Mouse (Mus musculus) left cerebral cortex, adult 8-10 months (tissue): Measurements from ENCODE around the gene Cdk6. TPM values are rescaled to one million over a fixed set of nuclear protein-coding genes. Genes with fewer than 3 reads are reported as not detected.
"Not testable (repeated sequence)": the region's sequence is repeated elsewhere in the genome, so short reads cannot be mapped to it uniquely, and the experiment has no call there.

ENCODE experiments used
- DNase-seq, 2 experiments: peaks; one replicate each; pipeline ENCODE4 v3.0.0; 2022; ENCODE audit warnings: low spot score in 2 of 2
- total RNA-seq, 4 experiments: library from RNA; stranded (reverse); gene quantifications; 2 replicates each; pipeline ENCODE4 v1.2.4; 2022

The Cdk6 gene
- total RNA-seq, 4 experiments from 2014 or later, result 2.4 to 6.4 (median 3.8) TPM

GRCm38 (mm10) chr5:3509503-3509902, 168.2 kb downstream of the Cdk6 start:
- no peak for DNase-seq

DNA sequence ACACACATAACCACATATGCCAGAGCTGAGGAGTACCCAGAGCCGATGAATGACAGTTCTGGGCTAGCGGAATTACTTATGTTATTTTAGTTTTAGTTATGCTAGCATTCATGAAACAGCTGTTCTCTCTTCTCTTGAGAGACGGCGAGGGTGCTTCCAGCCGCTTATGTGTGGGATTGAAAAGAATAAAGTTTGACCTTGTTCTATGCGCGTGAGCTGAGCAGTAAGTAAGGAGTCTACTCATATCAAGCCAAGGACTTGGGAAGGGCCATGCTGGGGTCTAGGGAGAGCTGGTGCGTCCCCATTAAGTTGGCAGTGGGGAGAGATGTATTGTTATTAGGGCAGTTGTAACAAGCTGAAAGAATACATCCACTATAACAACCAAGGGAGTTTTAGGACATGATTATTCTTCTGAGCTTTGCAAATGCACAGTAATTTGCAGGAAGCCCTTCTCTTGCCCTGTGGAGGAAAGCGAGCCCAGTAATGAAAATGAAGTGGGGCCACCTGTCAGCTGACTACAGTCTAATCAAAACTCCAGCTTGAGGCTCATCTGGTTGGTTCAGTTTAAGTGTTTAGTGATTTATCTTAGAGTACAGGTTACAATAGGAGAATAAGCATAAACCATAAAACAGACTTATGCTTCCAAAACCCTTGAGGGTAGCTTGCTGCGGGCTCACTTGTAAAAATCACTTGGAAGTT, 170.0 kb downstream of the Cdk6 start:
- no peak for DNase-seq

- no peak for DNase-seq
Observed at GRCm38 (mm10) chr5:3512584-3512983, 171.3 kb downstream of the Cdk6 start.

GRCm38 (mm10) chr5:3514901-3515311, 173.6 kb downstream of the Cdk6 start:
- no peak for DNase-seq

GRCm38 (mm10) chr5:3515477-3515876, 174.2 kb downstream of the Cdk6 start:
- DNase-seq, result no peak

GRCm38 (mm10) chr5:3516481-3517075, 175.3 kb downstream of the Cdk6 start:
- no peak for DNase-seq

- no peak for DNase-seq
Observed at GRCm38 (mm10) chr5:3520493-3521359, 179.4 kb downstream of the Cdk6 start.

DNA sequence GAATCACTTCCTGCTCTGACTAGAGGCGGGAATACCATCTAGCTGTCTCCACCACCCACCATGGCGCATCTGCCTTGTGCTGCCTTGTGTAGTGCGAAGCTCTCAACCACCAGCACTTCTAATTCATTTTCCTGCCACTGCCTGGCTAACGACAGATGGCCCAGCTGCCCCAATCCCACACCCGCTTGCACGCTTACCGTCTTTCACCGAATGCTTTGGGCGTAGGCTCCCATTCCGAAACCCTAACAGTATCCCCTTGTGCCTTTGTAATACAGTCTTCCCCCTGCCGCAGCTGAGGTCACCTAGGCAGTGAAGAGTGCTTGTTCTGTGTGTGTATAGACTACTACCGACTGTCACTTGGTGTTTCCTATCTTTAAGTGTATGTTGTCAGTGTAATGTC, 180.5 kb downstream of the Cdk6 start:
- DNase-seq, result no peak

DNA sequence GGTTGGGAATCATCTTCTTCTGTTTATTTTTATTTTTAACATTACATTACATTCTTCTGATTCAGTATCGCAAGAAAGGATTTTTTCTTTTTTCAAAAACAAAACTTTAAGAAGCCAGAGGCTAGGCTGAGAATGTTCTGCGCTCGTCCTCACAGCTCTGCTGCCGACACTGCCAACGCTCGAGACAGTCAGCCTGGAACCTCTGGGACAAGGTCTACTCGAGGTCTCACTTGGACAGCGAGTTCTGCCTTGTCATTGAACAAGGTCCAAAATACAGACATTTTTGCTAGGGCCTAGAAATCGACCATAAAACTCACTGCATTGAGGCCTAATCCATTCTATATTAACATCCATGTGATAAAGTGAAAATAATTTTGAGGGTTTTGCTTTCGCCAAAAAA, 181.5 kb downstream of the Cdk6 start:
- no peak for DNase-seq

GRCm38 (mm10) chr5:3527041-3527691, 185.9 kb downstream of the Cdk6 start:
- DNase-seq, result no peak

- DNase-seq, result no peak
Observed at GRCm38 (mm10) chr5:3529585-3530189, 188.4 kb downstream of the Cdk6 start.

DNA sequence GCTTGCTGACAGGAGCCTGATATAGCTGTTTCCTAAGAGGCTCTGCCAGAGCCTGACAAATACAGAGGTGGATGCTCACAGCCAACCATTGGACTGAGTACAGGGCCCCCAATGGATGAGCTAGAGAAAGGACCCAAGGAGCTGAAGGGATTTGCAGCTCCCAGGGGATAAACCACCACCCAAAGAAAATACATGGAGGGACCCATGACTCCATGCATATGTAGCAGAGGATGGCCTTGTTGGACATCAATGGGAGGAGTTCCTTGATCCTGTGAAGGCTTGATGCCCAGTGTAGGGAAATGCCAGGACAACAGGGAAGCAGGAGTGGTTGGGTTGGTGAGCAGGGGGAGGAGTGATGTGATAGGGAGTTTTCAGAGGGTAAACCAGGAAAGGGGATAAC, 190.8 kb downstream of the Cdk6 start:
- not testable (repeated sequence) for DNase-seq

DNA sequence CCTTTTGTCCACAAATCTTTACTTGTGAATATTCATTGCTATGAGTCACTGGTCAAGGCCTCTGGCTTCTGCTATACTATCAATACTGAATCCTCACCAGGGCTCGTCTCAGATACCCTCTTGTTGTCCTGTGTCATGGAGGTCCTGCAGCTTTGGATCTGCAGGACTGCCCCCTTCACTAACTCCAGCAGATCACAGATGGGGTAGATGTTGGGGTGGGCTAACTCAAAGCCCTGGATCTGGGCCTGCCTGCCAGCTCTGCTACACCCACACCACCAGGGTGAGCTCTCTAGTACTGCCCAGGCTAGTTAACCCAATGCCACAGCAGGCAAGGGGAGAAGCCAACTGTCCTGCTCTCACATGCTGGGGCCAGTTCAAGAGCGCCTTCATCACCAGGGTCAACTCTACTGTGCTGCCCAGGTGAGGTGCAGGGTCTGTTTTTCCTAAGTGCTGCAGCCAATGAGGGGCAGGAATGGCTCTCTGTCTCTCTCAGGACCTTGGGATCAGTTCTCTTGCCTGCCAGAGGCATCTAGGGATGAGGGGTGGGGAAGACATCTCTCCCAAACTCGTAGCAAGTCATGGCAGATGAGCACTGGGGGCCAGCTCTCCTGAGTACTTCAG, 195.4 kb downstream of the Cdk6 start:
- no peak for DNase-seq

- no peak for DNase-seq
Observed at GRCm38 (mm10) chr5:3538505-3539472, 197.5 kb downstream of the Cdk6 start.

DNA sequence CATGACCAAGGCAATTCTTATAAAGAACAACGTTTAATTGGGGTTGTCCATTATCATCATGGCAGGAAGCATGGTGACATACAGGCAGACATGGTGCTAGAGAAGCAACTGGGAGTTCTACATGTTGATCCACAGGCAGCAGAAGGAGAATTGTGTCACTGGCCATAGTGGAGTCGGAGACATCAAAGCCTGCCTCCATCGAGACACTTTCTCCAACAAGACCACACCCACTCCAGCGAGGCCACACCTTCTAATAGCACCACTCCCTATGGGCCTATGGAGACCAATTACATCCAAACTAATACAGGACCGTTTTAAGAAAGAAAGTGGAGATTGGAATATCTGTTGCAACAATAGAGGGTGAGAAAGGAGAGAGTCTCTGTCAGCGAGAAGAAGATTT, 200.6 kb downstream of the Cdk6 start:
- DNase-seq, result no peak

DNA sequence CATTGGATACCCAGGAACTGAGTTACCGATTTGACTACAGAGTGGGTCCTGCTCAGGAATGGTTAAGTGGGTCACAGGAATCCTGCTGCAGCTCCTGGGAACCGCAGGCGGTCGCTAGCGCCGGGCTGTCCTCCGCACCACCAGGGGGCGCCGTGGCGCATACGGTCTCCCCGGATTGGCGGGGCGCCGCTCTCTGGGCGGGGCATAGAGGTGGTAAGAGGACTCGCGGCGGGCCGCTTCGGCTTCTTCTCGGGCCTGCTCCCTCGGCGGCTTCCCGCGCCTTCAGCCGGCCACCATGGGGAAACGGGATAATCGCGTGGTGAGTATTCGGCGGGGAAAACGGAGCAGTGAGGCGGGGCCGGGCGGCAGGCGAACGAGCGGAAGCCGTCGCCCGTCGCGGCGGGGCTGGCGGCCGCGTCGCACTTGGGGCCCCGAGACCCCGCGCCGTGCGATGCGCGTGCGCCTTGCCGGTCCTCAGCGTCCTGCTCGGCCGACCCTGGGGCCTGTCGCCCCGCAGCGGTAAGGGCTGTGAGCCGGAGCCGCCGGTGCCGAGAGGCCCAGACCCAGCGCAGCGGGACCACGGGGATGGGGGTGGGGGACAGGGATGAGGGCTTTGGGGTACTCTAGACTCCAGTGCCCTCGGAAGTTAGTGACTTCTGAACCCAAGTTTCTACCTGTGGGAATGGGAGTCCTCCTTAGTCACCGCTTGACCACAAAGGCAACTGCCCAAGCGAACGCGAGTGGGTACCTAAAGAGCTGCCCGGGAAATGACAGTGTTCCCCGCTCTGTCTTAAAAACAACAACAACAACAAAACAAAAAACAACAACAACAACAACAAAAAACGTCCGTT, 202.6 kb downstream of the Cdk6 start, which contains the start of gene Fam133b:
TSS of gene Fam133b (plus strand) at position 205 of the 851 bp plus-strand sequence.
- peak; percentile 88 to 96 for DNase-seq

GRCm38 (mm10) chr5:3544480-3544769, 203.1 kb downstream of the Cdk6 start:
- DNase-seq, result no peak

GRCm38 (mm10) chr5:3546226-3546625, 204.9 kb downstream of the Cdk6 start:
- no peak for DNase-seq

DNA sequence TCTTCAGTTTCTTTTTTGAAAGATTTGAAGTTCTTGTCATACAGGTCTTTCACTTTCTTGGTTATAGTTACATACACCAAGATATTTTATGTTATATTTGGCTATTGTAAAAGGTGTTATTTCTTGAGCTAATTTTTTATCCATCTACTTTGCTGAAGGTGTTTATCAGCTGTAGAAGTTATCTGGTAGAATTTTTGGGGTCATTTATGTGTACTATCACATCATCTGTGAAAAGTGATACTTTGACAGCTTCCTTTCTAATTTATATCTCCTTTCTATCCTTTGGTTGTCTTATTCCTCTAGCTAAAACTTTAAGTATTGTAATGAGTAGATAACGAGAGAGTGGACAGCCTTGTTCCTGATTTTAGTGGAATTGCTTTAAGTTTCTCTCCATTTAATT, 210.2 kb downstream of the Cdk6 start:
- DNase-seq, result no peak
